Mouse (Mus musculus): Measurements from ENCODE around the gene Gm9789.
"Not testable (repeated sequence)": the region's sequence is repeated elsewhere in the genome, so short reads cannot be mapped to it uniquely, and the experiment has no call there.

The Gm9789 gene

DNA sequence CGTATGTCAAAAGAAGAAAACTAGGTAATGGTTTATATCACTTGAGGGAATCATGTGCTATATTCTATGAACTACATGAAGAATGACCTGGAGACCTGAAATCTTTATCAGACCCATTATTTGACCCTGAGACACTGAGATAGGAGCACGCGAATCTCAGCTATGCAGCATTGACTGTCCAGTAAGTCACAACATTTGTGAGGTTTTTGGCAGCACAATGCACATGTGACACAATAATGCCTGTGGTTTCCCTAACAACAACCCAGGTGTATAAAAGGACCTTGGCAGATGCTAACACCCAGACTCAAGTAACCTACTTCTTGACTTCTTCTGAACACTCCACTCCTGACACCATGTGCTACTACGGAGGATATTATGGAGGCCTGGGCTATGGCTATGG lies at the start of gene Gm9789:
Gm9789 (plus strand) TSS at position 301 of the 400 bp plus-strand sequence.
- no peak for DNase-seq (ENCODE audit: low spot score)

- DNase-seq (ENCODE audit: low spot score): no peak
Measured at GRCm38 (mm10) chr16:89140551-89140950, 17.2 kb upstream of the Gm9789 start, which contains the start of gene Gm6358. Gene Gm6358, plus strand, starts transcription at chr16:89140851.

GRCm38 (mm10) chr16:89150786-89151185 lies 7.0 kb upstream of the Gm9789 start, which contains the start of gene Gm10061:
Gene Gm10061, plus strand, starts transcription at chr16:89151086.
- no peak for DNase-seq (ENCODE audit: low spot score)

GRCm38 (mm10) chr16:89169190-89169589 lies 11.4 kb downstream of the Gm9789 start, which contains the start of gene Gm7735:
Gene Gm7735, plus strand, starts transcription at chr16:89169490.
- not testable (repeated sequence) for DNase-seq (ENCODE audit: low spot score)

DNA sequence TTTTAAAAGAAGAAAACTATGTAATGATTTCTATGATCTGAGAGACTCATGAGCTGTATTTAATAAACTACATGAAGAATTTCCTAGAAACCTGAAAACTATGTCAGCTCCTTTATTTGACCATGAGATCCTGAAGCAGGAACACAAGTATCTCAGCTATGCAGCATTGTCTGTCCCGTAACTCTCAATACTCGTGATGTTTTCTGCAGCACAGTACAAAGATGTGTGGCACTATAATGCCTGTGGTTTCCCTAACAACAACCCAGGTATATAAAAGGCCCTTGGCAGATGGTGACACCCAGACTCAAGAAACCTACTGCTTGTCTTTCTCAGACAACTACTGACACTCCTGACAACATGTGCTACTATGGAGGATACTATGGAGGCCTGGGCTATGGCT lies 16.7 kb downstream of the Gm9789 start, which contains the start of gene 1110057P08Rik:
1110057P08Rik (plus strand) TSS at position 301 of the 400 bp plus-strand sequence.
- no peak for DNase-seq (ENCODE audit: low spot score)

DNA sequence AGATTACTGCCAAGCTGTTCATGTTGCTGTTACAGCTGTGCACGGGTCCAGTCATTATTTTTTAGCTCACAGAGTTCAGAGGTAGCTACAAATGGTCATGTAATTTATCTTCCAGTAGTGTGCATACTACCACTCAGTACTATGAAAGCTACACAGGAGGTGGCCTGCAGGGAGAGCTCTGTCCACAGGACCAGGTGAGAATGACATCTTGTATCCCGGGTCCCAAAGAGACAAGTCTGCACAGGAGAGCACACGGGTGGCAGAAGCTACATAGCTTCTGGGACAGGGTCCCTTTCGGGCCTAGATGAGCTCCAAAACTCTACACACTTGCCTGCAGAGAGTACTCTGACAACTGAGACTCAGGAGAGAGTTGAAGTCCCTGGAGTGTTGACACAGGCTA lies 30.9 kb downstream of the Gm9789 start:
- DNase-seq (ENCODE audit: low spot score): no peak

DNA sequence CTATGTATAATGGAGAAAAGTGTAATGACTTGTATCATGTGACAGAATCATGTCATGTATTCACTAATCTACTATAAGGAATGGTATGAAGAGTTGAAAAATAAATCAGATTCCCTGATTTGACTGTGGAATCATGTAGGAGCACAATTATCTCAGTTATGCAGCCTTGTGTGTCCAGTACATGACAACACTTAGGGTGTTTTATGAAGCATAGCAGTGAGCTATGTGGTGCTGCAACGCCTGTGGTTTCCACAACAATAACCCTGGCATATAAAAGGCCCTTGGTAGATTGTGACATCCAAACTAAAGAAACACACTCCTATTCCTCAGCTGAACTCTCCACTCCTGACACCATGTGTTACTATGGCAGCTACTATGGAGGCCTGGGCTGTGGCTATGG lies 47.8 kb downstream of the Gm9789 start, which contains the start of gene Krtap20-2:
Krtap20-2 (plus strand) TSS at position 301 of the 400 bp plus-strand sequence.
- no peak for DNase-seq (ENCODE audit: low spot score)

Measured in left cerebral cortex, adult 11 months (tissue).